Mouse (Mus musculus) forebrain, embryonic 15.5 days (tissue): ENCODE results near the gene Tango2. TPM values are rescaled to one million over a fixed set of nuclear protein-coding genes. Genes with fewer than 3 reads are reported as not detected.
A peak's percentile ranks its signal among the peaks of the same experiment; 100 is the strongest.

ENCODE experiments used
- ATAC-seq: fragments of 200-750 bp; cut with Nextera tagmentation; replicated peaks from 2 replicates; pipeline ENCODE4 v1.8.0; 2017; ENCODE audit warnings: mild to moderate bottlenecking, moderate TSS enrichment, moderate library complexity
- H3K27ac ChIP-seq: fragments of 300-500 bp; sonication (generic); replicated peaks from 2 replicates; pipeline ENCODE4 v1.5.1; 2015; ENCODE audit warnings: mild to moderate bottlenecking, inconsistent platforms
- H3K27me3 ChIP-seq: fragments of 300-500 bp; sonication (generic); 2 replicates; pipeline ENCODE4 v1.6.1; 2015; ENCODE audit warnings: inconsistent platforms
- H3K36me3 ChIP-seq: fragments of 300-500 bp; sonication (generic); 2 replicates; pipeline ENCODE4 v1.6.1; 2015; ENCODE audit warnings: mild to moderate bottlenecking, inconsistent platforms
- H3K4me1 ChIP-seq: fragments of 300-500 bp; sonication (generic); 2 replicates; pipeline ENCODE4 v1.6.1; 2015; ENCODE audit warnings: inconsistent platforms
- H3K4me2 ChIP-seq: fragments of 300-500 bp; sonication (generic); replicated peaks from 2 replicates; pipeline ENCODE4 v1.6.1; 2015; ENCODE audit warnings: mild to moderate bottlenecking, inconsistent platforms
- H3K4me3 ChIP-seq: fragments of 300-500 bp; sonication (generic); 2 replicates; pipeline ENCODE4 v1.5.1; 2015; ENCODE audit warnings: mild to moderate bottlenecking, inconsistent platforms
- H3K9ac ChIP-seq: fragments of 300-500 bp; sonication (generic); replicated peaks from 2 replicates; pipeline ENCODE4 v1.6.1; 2015; ENCODE audit warnings: mild to moderate bottlenecking, inconsistent platforms
- H3K9me3 ChIP-seq: fragments of 300-500 bp; sonication (generic); 2 replicates; pipeline ENCODE4 v1.6.1; 2016; ENCODE audit warnings: inconsistent platforms
- WGBS: fragments of 180-500 bp; shearing (Covaris S2); methylation state at CpG from one replicate; pipeline ENCODE4 v1.1.7; 2015; ENCODE audit warnings: mixed read lengths; 5-methylcytosine and 5-hydroxymethylcytosine counted together
- microRNA counts: library from miRNA; unstranded; fragments of <30 nt; microRNA quantifications from one replicate; lab custom pipeline; 2016
- microRNA-seq: library from miRNA; unstranded; fragments of <30 nt; microRNA quantifications from one replicate; pipeline ENCODE4, GENCODE M21; 2016
- polyA plus RNA-seq: library from polyadenylated mRNA; unstranded; fragments of >200 nt; fragmentation: Nextera tagmentation; extraction: Ambion mirVana; gene quantifications from 2 replicates; pipeline ENCODE4 v1.2.1, GENCODE M21; 2015

Gene Tango2
- polyA plus RNA-seq, 1 experiment from 2014 or later: 78.1 TPM

DNA sequence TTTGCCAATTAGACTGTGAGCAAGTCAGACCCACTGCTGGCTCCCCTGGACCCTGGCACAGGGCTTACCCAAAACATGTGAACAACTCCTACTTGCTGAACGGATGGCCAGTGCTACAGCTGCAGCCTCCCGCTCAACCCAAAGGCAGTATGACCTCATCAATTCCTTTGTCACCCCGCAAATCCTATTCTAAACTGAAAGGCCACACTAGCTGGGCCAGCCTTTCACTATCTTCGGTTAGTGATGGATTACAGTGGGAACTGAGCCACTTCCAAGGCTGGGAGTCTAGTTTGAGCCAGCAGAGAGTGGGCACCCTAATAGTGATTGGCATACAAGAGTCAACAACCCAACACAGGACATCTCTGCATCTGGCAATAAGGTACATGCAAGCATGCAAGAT lies 59.7 kb downstream of the Tango2 start:
- Histone ChIP-seq H3K4me3 (peak overlapping the region; percentile 89), H3K9me3 (no peaks in the 10 kb centered on the region), H3K36me3 (peaks cover 19% of the 10 kb centered on the region), H3K27me3 (no peaks in the 10 kb centered on the region), H3K9ac (peak overlapping the region; percentile 95), H3K4me1 (peaks cover 36% of the 10 kb centered on the region), H3K4me2 (peak overlapping the region; percentile 85), H3K27ac (peak overlapping the region; percentile 81; the same call in 1 of the 2 replicates)
- no peak for ATAC-seq
- WGBS: 0% methylated on average over 4 of the region's 4 CpGs

DNA sequence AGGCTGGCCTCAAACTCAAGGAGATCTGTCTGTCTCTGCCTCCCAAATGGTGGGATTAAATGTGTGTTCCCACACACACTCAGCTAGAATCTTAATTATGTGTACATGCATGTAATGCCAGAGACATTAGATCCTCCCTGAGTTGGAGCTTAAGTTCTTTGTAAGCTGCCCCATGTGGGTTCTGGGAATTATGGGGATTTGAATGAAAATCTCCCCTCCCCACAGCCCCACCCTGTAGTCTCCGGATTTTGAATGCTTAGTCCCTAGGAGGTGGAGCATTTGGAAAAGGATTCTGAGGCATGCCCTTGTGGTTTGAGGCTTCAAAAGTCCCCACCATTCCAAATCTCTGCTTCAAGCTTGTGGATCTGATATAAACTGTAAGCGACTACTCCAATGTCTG lies 72.7 kb downstream of the Tango2 start:
- H3K4me3 ChIP-seq: no peak overlapping the region
- H3K27me3 ChIP-seq: no peaks in the 10 kb centered on the region
- H3K4me1 ChIP-seq: no peaks in the 10 kb centered on the region
- ATAC-seq: no peak
- H3K4me2 ChIP-seq: no peak overlapping the region
- H3K36me3 ChIP-seq: peaks cover 93% of the 10 kb centered on the region
- no peaks in the 10 kb centered on the region for H3K9me3 ChIP-seq
- WGBS: 68% methylated on average over 2 of the region's 2 CpGs
- H3K9ac ChIP-seq: no peak overlapping the region
- H3K27ac ChIP-seq: no peak overlapping the region

DNA sequence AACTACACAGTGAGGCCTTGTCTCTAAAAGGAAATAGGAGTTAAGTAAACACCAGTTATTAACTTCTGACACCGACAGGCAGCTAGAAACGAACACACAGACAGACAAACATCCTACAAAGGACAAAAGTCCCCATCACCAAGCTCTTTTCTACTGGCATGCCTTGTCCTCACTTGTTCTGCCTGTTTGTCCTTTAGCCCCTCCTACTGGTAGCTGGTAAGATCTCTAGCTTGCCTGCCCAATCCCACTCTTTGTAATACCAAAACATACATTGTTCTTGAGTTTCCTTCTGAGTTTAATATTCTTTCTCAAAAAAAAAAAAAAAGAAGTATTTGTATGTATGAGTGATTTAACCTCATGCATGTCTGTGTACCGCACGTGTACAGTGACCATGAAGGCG lies 79.7 kb downstream of the Tango2 start:
- no peak for ATAC-seq
- Histone ChIP-seq H3K4me3 (no peak overlapping the region), H3K9ac (no peak overlapping the region), H3K27me3 (no peaks in the 10 kb centered on the region), H3K27ac (no peak overlapping the region), H3K4me1 (no peaks in the 10 kb centered on the region), H3K36me3 (peaks cover 87% of the 10 kb centered on the region), H3K4me2 (no peak overlapping the region), H3K9me3 (no peaks in the 10 kb centered on the region)
- WGBS: 91% methylated on average over 5 of the region's 5 CpGs

DNA sequence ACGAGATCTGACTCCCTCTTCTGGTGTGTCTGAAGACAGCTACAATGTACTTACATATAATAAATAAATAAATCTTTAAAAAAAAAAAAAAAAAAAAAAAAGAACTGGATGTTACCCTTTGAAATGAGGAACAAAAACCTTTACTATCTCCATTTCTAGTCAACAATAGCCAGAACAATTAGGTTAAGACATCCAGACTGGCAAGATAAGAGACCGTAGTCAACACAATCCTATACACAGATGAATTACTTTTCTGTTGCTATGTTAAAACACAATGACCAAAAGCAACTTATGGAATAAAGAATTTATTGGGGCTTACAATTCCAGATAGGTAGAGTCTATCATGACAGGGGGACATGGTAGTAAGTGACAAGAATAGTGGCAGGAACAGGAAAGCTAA lies 82.9 kb downstream of the Tango2 start:
- Histone ChIP-seq H3K4me1 (no peaks in the 10 kb centered on the region), H3K27me3 (no peaks in the 10 kb centered on the region), H3K9ac (no peak overlapping the region), H3K9me3 (no peaks in the 10 kb centered on the region), H3K27ac (no peak overlapping the region), H3K4me2 (no peak overlapping the region), H3K36me3 (peaks cover 80% of the 10 kb centered on the region), H3K4me3 (no peak overlapping the region)
- ATAC-seq: no peak
- whole genome bisulfite sequencing: 88% methylated on average over 2 of the region's 2 CpGs

DNA sequence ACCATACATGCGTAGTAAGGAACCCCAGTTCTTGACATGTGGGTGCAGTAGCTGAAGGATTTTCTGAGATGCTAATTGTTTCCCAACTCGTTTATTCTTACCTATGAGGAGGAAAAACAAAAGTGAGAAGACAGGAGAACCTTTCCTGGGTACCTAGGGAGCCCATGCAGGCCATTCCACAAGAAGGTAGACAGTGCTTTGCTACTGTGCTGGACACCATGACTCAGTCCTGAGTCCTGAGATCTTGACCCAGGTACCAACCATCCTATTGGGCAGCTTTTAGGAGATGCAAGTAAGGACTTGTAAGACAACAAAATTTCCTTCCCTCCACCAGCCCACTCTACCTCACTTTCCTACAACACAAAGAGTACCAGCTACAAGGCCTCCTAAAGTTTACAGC lies 89.7 kb downstream of the Tango2 start, which contains the start of gene Gm49776:
Gene Gm49776, minus strand, starts transcription at position 101 of the 400 bp plus-strand sequence.
- ATAC-seq: no peak
- Histone ChIP-seq H3K9me3 (no peaks in the 10 kb centered on the region), H3K4me3 (no peak within 1 kb of the TSS), H3K4me1 (no peaks in the 10 kb centered on the region), H3K4me2 (no peak within 1 kb of the TSS), H3K27ac (no peak within 1 kb of the TSS), H3K36me3 (peaks cover 91% of the 10 kb centered on the region), H3K27me3 (no peaks in the 10 kb centered on the region), H3K9ac (no peak within 1 kb of the TSS)
- WGBS: 94% methylated on average over 2 of the region's 2 CpGs

DNA sequence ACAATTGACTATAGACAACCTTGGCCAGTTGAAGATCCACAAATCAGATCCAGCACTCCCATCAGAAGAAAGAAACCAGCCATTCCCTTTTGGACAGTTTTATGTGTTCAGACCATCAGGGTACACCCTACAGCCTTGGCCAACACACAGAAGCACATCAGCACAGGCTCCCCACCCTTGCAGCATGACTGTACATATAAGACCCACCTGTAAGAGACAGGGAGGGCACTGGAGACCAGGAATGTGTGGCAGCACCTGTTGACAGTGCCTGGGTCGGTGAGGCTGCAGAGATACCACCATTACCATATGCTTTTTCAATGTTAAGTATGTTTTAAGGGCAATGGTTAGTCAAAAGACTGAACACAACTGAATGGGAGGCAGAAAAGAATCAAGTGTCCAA lies 94.0 kb downstream of the Tango2 start:
- Histone ChIP-seq H3K36me3 (peaks cover 79% of the 10 kb centered on the region), H3K9ac (no peak overlapping the region), H3K27ac (no peak overlapping the region), H3K27me3 (no peaks in the 10 kb centered on the region), H3K4me2 (no peak overlapping the region), H3K4me3 (no peak overlapping the region), H3K4me1 (peaks cover 21% of the 10 kb centered on the region), H3K9me3 (no peaks in the 10 kb centered on the region)
- 81% methylated on average over 1 of the region's 1 CpGs for WGBS
- ATAC-seq: no peak

DNA sequence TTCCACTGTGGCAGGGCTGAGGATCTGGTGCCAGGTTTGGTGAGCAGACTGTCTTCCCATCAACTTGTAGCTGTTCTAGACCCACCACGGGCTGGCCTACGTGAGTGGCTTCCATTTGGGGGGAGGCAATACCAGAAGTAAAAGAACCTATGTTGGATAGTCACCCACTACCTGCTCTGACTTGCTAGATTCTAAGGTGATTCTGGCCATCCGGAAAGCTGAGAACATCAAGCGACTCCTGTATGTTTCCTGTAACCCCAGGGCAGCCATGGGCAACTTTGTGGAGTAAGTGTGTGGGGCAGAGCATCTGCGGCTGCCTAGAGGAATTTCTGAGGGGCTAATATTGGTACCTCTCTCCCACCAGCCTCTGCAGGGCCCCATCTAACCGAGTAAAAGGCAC lies 95.2 kb downstream of the Tango2 start:
- H3K9ac ChIP-seq: no peak overlapping the region
- peaks cover 70% of the 10 kb centered on the region for H3K36me3 ChIP-seq
- H3K27me3 ChIP-seq: no peaks in the 10 kb centered on the region
- no peak overlapping the region for H3K4me2 ChIP-seq
- H3K4me1 ChIP-seq: peaks cover 22% of the 10 kb centered on the region
- H3K27ac ChIP-seq: no peak overlapping the region
- 87% methylated on average over 6 of the region's 6 CpGs for WGBS
- H3K9me3 ChIP-seq: no peaks in the 10 kb centered on the region
- ATAC-seq: no peak
- no peak overlapping the region for H3K4me3 ChIP-seq

DNA sequence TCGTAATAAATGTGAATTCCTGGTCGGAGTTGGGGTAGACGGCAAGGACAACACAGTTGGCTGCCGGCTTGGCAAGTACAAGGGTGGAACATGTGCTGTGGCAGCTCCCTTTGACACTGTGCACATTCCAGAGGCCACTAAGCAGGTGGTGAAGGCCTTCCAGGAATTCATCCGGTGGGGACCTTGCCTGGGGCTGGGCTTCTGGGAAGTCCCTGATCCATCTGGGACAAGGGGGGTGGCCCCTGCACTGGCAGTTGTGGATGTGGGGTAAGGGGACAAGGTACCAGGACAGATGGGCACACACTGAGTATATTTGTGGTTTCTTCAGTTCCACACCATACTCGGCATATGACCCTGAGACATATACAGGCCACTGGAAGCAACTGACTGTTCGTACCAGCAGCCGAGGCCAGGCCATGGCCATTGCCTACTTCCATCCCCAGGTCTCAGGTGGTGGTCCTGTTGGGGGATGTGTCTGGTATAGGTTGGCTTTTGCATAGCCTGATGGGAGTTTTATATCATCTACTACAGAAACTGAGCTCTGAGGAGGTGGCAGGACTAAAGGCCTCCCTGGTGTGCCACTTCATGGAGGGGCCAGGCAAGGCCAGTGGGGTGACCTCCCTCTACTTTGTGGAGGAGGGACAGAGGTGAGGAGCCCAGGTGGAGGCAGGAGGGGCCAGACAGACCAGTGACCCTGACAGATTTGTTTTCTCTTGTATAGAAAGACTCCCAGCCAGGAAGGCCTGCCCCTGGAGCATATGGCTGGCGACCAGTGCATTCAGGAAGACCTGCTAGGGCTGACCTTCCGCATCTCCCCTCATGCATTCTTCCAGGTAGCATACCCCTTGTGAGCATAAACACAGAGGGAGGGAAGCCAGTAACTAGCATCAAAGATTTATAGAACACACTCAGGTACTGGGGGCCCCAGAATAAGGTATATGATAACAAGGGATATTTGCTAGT lies 96.8 kb downstream of the Tango2 start:
- Histone ChIP-seq H3K4me1 (peaks cover 36% of the 10 kb centered on the region), H3K9ac (no peak overlapping the region), H3K9me3 (no peaks in the 10 kb centered on the region), H3K36me3 (peaks cover 63% of the 10 kb centered on the region), H3K4me2 (peak overlapping the region; percentile 84), H3K4me3 (peak overlapping the region; percentile 60; the same call in 1 of the 2 replicates), H3K27me3 (no peaks in the 10 kb centered on the region), H3K27ac (no peak overlapping the region)
- no peak for ATAC-seq
- WGBS: 66% methylated on average over 10 of the region's 10 CpGs

MicroRNAs within 50 kb of the gene (microRNA counts, 519-probe panel; counts per million panel counts)
- microRNA mmu-miR-1306 (lab: Ali Mortazavi, UCI) (2,363 counts per million, percentile 46 among the panel's probes with 10 or more counts), microRNA mmu-miR-185 (lab: Ali Mortazavi, UCI) (3,021 counts per million, percentile 73 among the panel's probes with 10 or more counts)

Small RNA genes lying within 50 kb of the gene (microRNA-seq; reads per million reads assigned to microRNA genes)
- gene Gm24572 (not detected), gene Gm26219 (not detected), gene Mir1306 (231 reads per million, percentile 65 among the genes with 10 or more reads in this experiment), gene Mir185 (432 reads per million, percentile 71 among the genes with 10 or more reads in this experiment)

Other genes with a start within 250 kb of the Tango2 start
- 18.1 and 21.9 TPM in 2 replicates for gene Rtn4r, start 220.5 kb downstream of the Tango2 start, polyA plus RNA-seq
- gene Ccdc188, start 130.2 kb downstream of the Tango2 start, polyA plus RNA-seq: 0.27 TPM in 1 of 2 replicates, not detected in the other
- gene Zdhhc8, start 113.0 kb downstream of the Tango2 start, polyA plus RNA-seq: 17.9 and 18.9 TPM in 2 replicates
- 114 and 119 TPM in 2 replicates for gene Trmt2a, start 99.4 kb downstream of the Tango2 start, polyA plus RNA-seq
- gene Ranbp1, start 99.4 kb downstream of the Tango2 start, polyA plus RNA-seq: 441 and 464 TPM in 2 replicates
- 3.1 and 6.6 TPM in 2 replicates for gene Gm49776, start 89.8 kb downstream of the Tango2 start, polyA plus RNA-seq
- 38.5 and 40.9 TPM in 2 replicates for gene Dgcr8, start 58.9 kb downstream of the Tango2 start, polyA plus RNA-seq
- 63.3 and 72.0 TPM in 2 replicates for gene Arvcf, start 79 bp upstream of the Tango2 start, polyA plus RNA-seq
- 24.2 and 26.3 TPM in 2 replicates for gene Txnrd2, start 78.3 kb upstream of the Tango2 start, polyA plus RNA-seq
- 83.0 and 84.4 TPM in 2 replicates for gene Comt, start 78.7 kb upstream of the Tango2 start, polyA plus RNA-seq
- 16.0 and 16.4 TPM in 2 replicates for gene Gnb1l, start 150.6 kb upstream of the Tango2 start, polyA plus RNA-seq
- gene Rtl10, start 150.8 kb upstream of the Tango2 start, polyA plus RNA-seq: 3.4 and 3.5 TPM in 2 replicates
- 0.70 and 0.93 TPM in 2 replicates for gene Tbx1, start 242.6 kb upstream of the Tango2 start, polyA plus RNA-seq